Mouse (Mus musculus) MEL (cell line): ENCODE results near the gene Ncstn.

Experiments used
- MAX ChIP-seq: IDR thresholded peaks from 2 replicates; pipeline ENCODE4 v1.6.1; 2011; ENCODE audit warnings: low read length, improper control_type of control experiment
- RCOR1 ChIP-seq: IDR thresholded peaks from 2 replicates; pipeline ENCODE4 v1.6.1; 2012; ENCODE audit warnings: low read depth, mild to moderate bottlenecking, inconsistent platforms, low read length, improper control_type of control experiment
- ZKSCAN1 ChIP-seq: IDR thresholded peaks from 2 replicates; pipeline ENCODE4 v1.6.1; 2012; ENCODE audit warnings: low read depth, mild to moderate bottlenecking, inconsistent platforms, low read length, improper control_type of control experiment, moderate library complexity

DNA sequence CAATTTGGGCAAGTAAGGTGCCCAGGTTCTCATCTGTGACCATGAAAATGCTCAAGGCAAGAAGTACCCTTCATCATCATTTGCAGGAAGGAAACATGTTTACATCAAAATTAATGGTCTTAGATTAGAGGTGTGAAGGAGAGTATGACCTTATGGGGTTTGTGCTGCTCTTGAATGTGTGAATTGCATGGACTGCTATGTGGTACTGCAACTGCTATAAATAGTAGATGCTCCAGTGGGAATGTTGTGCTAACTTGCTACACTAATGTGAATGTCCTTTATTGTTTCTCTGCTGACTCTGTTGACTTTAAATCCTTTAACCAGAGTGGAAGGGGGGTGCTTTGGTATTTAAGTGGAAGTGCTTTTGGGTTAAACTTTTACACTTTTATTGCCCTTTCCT is 11.7 kb upstream of the Ncstn start:
- no peak for TF ChIP-seq RCOR1
- no peak for TF ChIP-seq MAX
- TF ChIP-seq ZKSCAN1 = no peak
